Mouse (Mus musculus) hindbrain, postnatal 0 days (tissue): Measurements from ENCODE around the gene Plbd1. TPM values are rescaled to one million over a fixed set of nuclear protein-coding genes. Genes with fewer than 3 reads are reported as not detected.
A peak's percentile ranks its signal among the peaks of the same experiment; 100 is the strongest.

Experiments used
- ATAC-seq: fragments of 200-750 bp; cut with Nextera tagmentation; 2 replicates; pipeline ENCODE4 v1.8.0; 2017; ENCODE audit warnings: mild to moderate bottlenecking, moderate TSS enrichment, moderate library complexity
- DNase-seq: peaks from one replicate; pipeline ENCODE4 v3.0.0-alpha.2; 2015; ENCODE audit warnings: low spot score
- H3K27ac ChIP-seq: fragments of 300-500 bp; sonication (generic); 2 replicates; pipeline ENCODE4 v1.5.1; 2014; ENCODE audit warnings: mild to moderate bottlenecking
- H3K27me3 ChIP-seq: fragments of 300-500 bp; sonication (generic); 2 replicates; pipeline ENCODE4 v1.6.1; 2014; ENCODE audit warnings: low read length, mixed read lengths; ENCODE audit not compliant: insufficient read depth
- H3K36me3 ChIP-seq: fragments of 300-500 bp; sonication (generic); 2 replicates; pipeline ENCODE4 v1.6.1; 2014; ENCODE audit warnings: low read length, mixed read lengths; ENCODE audit not compliant: insufficient read depth
- H3K4me1 ChIP-seq: fragments of 300-500 bp; sonication (generic); 2 replicates; pipeline ENCODE4 v1.6.1; 2014; ENCODE audit warnings: antibody characterized with exemption, low read length, mixed read lengths; ENCODE audit not compliant: insufficient read depth
- H3K4me2 ChIP-seq: fragments of 300-500 bp; sonication (generic); 2 replicates; pipeline ENCODE4 v1.6.1; 2014; ENCODE audit warnings: low read depth, mild to moderate bottlenecking, low read length, moderate library complexity, mixed read lengths
- H3K4me3 ChIP-seq: fragments of 300-500 bp; sonication (generic); 2 replicates; pipeline ENCODE4 v1.5.1; 2014; ENCODE audit warnings: low read length
- H3K9ac ChIP-seq: fragments of 300-500 bp; sonication (generic); replicated peaks from 2 replicates; pipeline ENCODE4 v1.6.1; 2014; ENCODE audit warnings: mild to moderate bottlenecking, low read length, moderate library complexity, mixed read lengths
- H3K9me3 ChIP-seq: fragments of 300-500 bp; sonication (generic); 2 replicates; pipeline ENCODE4 v1.6.1; 2016; ENCODE audit warnings: low read length, mixed read lengths
- CTCF ChIP-seq: IDR thresholded peaks from 2 replicates; pipeline ENCODE4 v1.5.1; 2016; ENCODE audit warnings: antibody characterized with exemption, control low read depth, low read depth
- WGBS: fragments of 180-500 bp; shearing (Covaris S2); extraction: QIAGEN DNeasy Blood & Tissue Kit; methylation state at CpG from one replicate; pipeline ENCODE4 v1.1.7; 2014; 5-methylcytosine and 5-hydroxymethylcytosine counted together
- polyA plus RNA-seq: library from polyadenylated mRNA; unstranded; fragments of >200 nt; fragmentation: Nextera tagmentation; extraction: Ambion mirVana; gene quantifications from 2 replicates; pipeline ENCODE4 v1.2.1, GENCODE M21; 2015
- total RNA-seq: library from RNA; depleted of rRNA; stranded (reverse); fragments of >200 nt; gene quantifications from 2 replicates; pipeline ENCODE4 v1.2.3, GENCODE M21; 2014

Gene Plbd1
- total and polyA plus RNA-seq, 2 experiments from 2014 or later, result 1.3 TPM; not detected in 1

DNA sequence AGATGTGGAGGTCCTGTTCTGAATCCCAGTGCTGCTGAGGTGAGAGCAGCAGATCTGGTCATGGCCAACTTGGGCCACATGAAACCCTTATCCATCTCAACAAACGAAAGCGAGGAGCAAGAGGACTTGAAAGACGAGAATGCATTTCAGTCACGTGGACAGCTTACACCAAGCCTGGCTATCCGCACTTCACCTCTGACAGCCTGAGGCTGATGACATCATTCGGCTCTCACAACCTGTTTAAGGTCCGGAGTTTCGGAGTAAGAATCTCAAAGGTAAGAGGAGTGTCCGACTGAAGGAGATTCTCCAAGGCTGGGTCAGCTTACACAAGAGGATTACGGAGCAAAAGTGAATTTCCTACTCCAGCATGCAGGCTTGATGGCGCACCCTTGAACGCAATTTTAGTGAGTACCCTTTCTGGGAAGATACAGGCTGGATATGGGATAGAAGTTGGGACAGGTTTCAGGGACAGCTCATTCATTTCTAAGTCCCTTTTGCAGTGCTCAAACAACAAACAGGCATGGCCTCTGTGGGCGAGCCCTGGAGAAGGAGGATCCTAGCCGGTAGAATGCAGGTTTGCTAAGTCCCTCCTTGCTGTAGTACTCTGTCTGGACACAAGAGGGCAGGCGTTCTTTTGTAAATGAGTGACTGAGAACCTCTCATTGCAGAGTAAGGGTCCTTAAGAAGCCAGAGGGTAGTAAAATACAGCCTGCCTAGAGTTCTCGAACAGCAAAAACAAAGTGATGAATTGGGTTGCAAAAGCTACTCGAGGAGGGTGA is 41.2 kb downstream of the Plbd1 start:
- H3K4me2 ChIP-seq, result 0 out of 2 replicates have a peak overlapping the region, but pooled peaks have one; percentile 13
- DNase-seq (peak; percentile 88), ATAC-seq (peak; percentile 49; the same call in 1 of the 2 replicates)
- no peaks in the 10 kb centered on the region for H3K27me3 ChIP-seq
- 54% methylated on average over 17 of the region's 17 CpGs for WGBS
- H3K9me3 ChIP-seq, result no peaks in the 10 kb centered on the region
- no peak overlapping the region for H3K4me3 ChIP-seq
- no peaks in the 10 kb centered on the region for H3K36me3 ChIP-seq
- TF ChIP-seq CTCF, result peak; percentile 81
- H3K27ac ChIP-seq, result no peak overlapping the region
- no peaks in the 10 kb centered on the region for H3K4me1 ChIP-seq
- no peak overlapping the region for H3K9ac ChIP-seq

GRCm38 (mm10) chr6:136614156-136614555 is 47.6 kb downstream of the Plbd1 start:
- DNase-seq (peak; percentile 47), ATAC-seq (peak; percentile 56)
- Histone ChIP-seq H3K4me1 (no peaks in the 10 kb centered on the region), H3K9ac (no peak overlapping the region), H3K27ac (no peak overlapping the region), H3K4me2 (no peak overlapping the region), H3K36me3 (no peaks in the 10 kb centered on the region; the same call in 1 of the 2 replicates), H3K4me3 (no peak overlapping the region), H3K27me3 (no peaks in the 10 kb centered on the region), H3K9me3 (no peaks in the 10 kb centered on the region)
- TF ChIP-seq CTCF, result no peak
- 68% methylated on average over 3 of the region's 3 CpGs for WGBS

GRCm38 (mm10) chr6:136612312-136612711 is 49.4 kb downstream of the Plbd1 start:
- DNase-seq, result no peak
- ATAC-seq, result no peak
- WGBS, result 98% methylated on average over 3 of the region's 3 CpGs
- Histone ChIP-seq H3K9ac (no peak overlapping the region), H3K27me3 (no peaks in the 10 kb centered on the region), H3K9me3 (no peaks in the 10 kb centered on the region), H3K4me2 (no peak overlapping the region), H3K36me3 (peaks cover 14% of the 10 kb centered on the region; the same call in 1 of the 2 replicates), H3K4me3 (no peak overlapping the region), H3K27ac (no peak overlapping the region), H3K4me1 (no peaks in the 10 kb centered on the region)
- 0 out of 2 replicates have a peak, but pooled peaks have one; percentile 26 for TF ChIP-seq CTCF

- ATAC-seq (no peak), DNase-seq (no peak)
- H3K9me3 ChIP-seq, result no peaks in the 10 kb centered on the region
- no peaks in the 10 kb centered on the region for H3K4me1 ChIP-seq
- no peaks in the 10 kb centered on the region for H3K27me3 ChIP-seq
- 90% methylated on average over 17 of the region's 17 CpGs for WGBS
- no peak overlapping the region for H3K9ac ChIP-seq
- H3K36me3 ChIP-seq, result peaks cover 19% of the 10 kb centered on the region
- no peak overlapping the region for H3K27ac ChIP-seq
- no peak overlapping the region for H3K4me3 ChIP-seq
- TF ChIP-seq CTCF, result no peak
- no peak overlapping the region for H3K4me2 ChIP-seq
Observed at GRCm38 (mm10) chr6:136611351-136612215, 50.1 kb downstream of the Plbd1 start.

GRCm38 (mm10) chr6:136602601-136603000 is 59.1 kb downstream of the Plbd1 start:
- ATAC-seq (no peak), DNase-seq (no peak)
- peaks cover 79% of the 10 kb centered on the region for H3K36me3 ChIP-seq
- no peak overlapping the region for H3K9ac ChIP-seq
- H3K4me1 ChIP-seq, result no peaks in the 10 kb centered on the region
- TF ChIP-seq CTCF, result no peak
- 90% methylated on average over 7 of the region's 7 CpGs for WGBS
- H3K4me2 ChIP-seq, result no peak overlapping the region
- no peak overlapping the region for H3K4me3 ChIP-seq
- no peaks in the 10 kb centered on the region for H3K9me3 ChIP-seq
- no peak overlapping the region for H3K27ac ChIP-seq
- H3K27me3 ChIP-seq, result no peaks in the 10 kb centered on the region

DNA sequence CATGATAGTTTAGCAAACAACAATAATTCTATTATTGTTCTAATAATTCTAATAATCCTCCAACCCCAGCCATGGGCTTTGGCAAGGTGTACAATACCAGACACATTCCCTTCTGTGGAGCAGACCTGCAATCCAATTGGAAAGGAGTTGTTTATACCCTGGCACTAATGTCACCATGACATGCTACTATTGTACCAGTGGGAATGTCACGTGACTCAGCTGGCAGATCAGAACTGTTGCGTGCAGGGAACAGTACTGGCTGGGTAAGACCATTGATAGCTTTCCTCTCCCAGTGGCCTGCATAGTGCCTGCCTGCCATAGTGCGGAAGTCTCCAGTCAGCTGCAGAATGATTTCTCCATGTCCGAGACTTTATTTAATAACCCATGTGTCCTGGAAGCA is 67.2 kb downstream of the Plbd1 start:
- H3K4me1 ChIP-seq, result no peaks in the 10 kb centered on the region
- no peak for ATAC-seq
- DNase-seq, result no peak
- no peak overlapping the region for H3K9ac ChIP-seq
- H3K4me2 ChIP-seq, result no peak overlapping the region
- no peak for TF ChIP-seq CTCF
- H3K27me3 ChIP-seq, result no peaks in the 10 kb centered on the region
- H3K9me3 ChIP-seq, result no peaks in the 10 kb centered on the region
- WGBS, result 90% methylated on average over 4 of the region's 4 CpGs
- no peak overlapping the region for H3K4me3 ChIP-seq
- H3K27ac ChIP-seq, result no peak overlapping the region
- H3K36me3 ChIP-seq, result peaks cover 40% of the 10 kb centered on the region
